Mouse (Mus musculus): ENCODE results near the gene Rps6.
"Not testable (repeated sequence)": the region's sequence is repeated elsewhere in the genome, so short reads cannot be mapped to it uniquely, and the experiment has no call there.

The Rps6 gene

GRCm38 (mm10) chr4:86864087-86864486 lies 6.9 kb upstream of the Rps6 start:
- H3K4me3 ChIP-seq (replicated peaks; ENCODE audit: low read length): no peak overlapping the region
- peaks cover 3% of the 10 kb centered on the region; the same call in 1 of the 2 replicates for H3K36me3 ChIP-seq (ENCODE audit: insufficient read depth, low read length)
- peaks cover 13% of the 10 kb centered on the region for H3K27me3 ChIP-seq (ENCODE audit: insufficient read depth, low read length)
- H3K4me1 ChIP-seq (replicated peaks; ENCODE audit: low read depth, low read length): peaks cover 9% of the 10 kb centered on the region
- H3K9me3 ChIP-seq (ENCODE audit: low read length): no peaks in the 10 kb centered on the region
- TF ChIP-seq CTCF (conservative IDR thresholded peaks at IDR 0.05; ENCODE audit: low read length) (no peak), POU5F1 (IDR thresholded peaks at IDR 0.05; ENCODE audit: borderline replicate concordance, low read length) (no peak), NANOG (IDR thresholded peaks at IDR 0.05; ENCODE audit: borderline replicate concordance, low read length) (no peak)

GRCm38 (mm10) chr4:86858070-86858440 lies 843 bp upstream of the Rps6 start:
- H3K27me3 ChIP-seq (ENCODE audit: insufficient read depth, low read length): no peaks in the 10 kb centered on the region
- peaks cover 38% of the 10 kb centered on the region for H3K36me3 ChIP-seq (ENCODE audit: insufficient read depth, low read length)
- H3K9me3 ChIP-seq (ENCODE audit: low read length): no peaks in the 10 kb centered on the region
- H3K4me3 ChIP-seq (replicated peaks; ENCODE audit: low read length): peak overlapping the region; percentile 93
- TF ChIP-seq POU5F1 (IDR thresholded peaks at IDR 0.05; ENCODE audit: borderline replicate concordance, low read length) (no peak), CTCF (conservative IDR thresholded peaks at IDR 0.05; ENCODE audit: low read length) (no peak), NANOG (IDR thresholded peaks at IDR 0.05; ENCODE audit: borderline replicate concordance, low read length) (no peak)
- peaks cover 28% of the 10 kb centered on the region for H3K4me1 ChIP-seq (replicated peaks; ENCODE audit: low read depth, low read length)

GRCm38 (mm10) chr4:86856304-86857112 lies 704 bp downstream of the Rps6 start:
- H3K4me3 ChIP-seq (replicated peaks; ENCODE audit: low read length): peak overlapping the region; percentile 93

GRCm38 (mm10) chr4:86852813-86853590 lies 4.2 kb downstream of the Rps6 start:
- Histone ChIP-seq H3K4me1 (replicated peaks; ENCODE audit: low read depth, low read length) (peaks cover 16% of the 10 kb centered on the region), H3K9me3 (ENCODE audit: low read length) (no peaks in the 10 kb centered on the region), H3K36me3 (ENCODE audit: insufficient read depth, low read length) (peaks cover 42% of the 10 kb centered on the region), H3K4me3 (replicated peaks; ENCODE audit: low read length) (no peak overlapping the region), H3K27me3 (ENCODE audit: insufficient read depth, low read length) (no peaks in the 10 kb centered on the region)
- no peak for TF ChIP-seq NANOG (IDR thresholded peaks at IDR 0.05; ENCODE audit: borderline replicate concordance, low read length)
- no peak for TF ChIP-seq POU5F1 (IDR thresholded peaks at IDR 0.05; ENCODE audit: borderline replicate concordance, low read length)
- no peak for TF ChIP-seq CTCF (conservative IDR thresholded peaks at IDR 0.05; ENCODE audit: low read length)

More at GRCm38 (mm10) chr4:86856304-86857112, 704 bp downstream of the Rps6 start:
- no peak for TF ChIP-seq NANOG (IDR thresholded peaks at IDR 0.05; ENCODE audit: borderline replicate concordance, low read length)
- TF ChIP-seq CTCF (conservative IDR thresholded peaks at IDR 0.05; ENCODE audit: low read length): no peak
- no peak for TF ChIP-seq POU5F1 (IDR thresholded peaks at IDR 0.05; ENCODE audit: borderline replicate concordance, low read length)
- peaks cover 44% of the 10 kb centered on the region for H3K36me3 ChIP-seq (ENCODE audit: insufficient read depth, low read length)
- peaks cover 21% of the 10 kb centered on the region for H3K4me1 ChIP-seq (replicated peaks; ENCODE audit: low read depth, low read length)
- no peaks in the 10 kb centered on the region for H3K27me3 ChIP-seq (ENCODE audit: insufficient read depth, low read length)
- H3K9me3 ChIP-seq (ENCODE audit: low read length): no peaks in the 10 kb centered on the region

- TF ChIP-seq POU5F1 (IDR thresholded peaks at IDR 0.05; ENCODE audit: borderline replicate concordance, low read length): no peak
- TF ChIP-seq NANOG (IDR thresholded peaks at IDR 0.05; ENCODE audit: borderline replicate concordance, low read length): no peak
- TF ChIP-seq CTCF (conservative IDR thresholded peaks at IDR 0.05; ENCODE audit: low read length): no peak
- Histone ChIP-seq H3K4me1 (replicated peaks; ENCODE audit: low read depth, low read length) (peaks cover 16% of the 10 kb centered on the region), H3K36me3 (ENCODE audit: insufficient read depth, low read length) (peaks cover 49% of the 10 kb centered on the region), H3K27me3 (ENCODE audit: insufficient read depth, low read length) (no peaks in the 10 kb centered on the region), H3K4me3 (replicated peaks; ENCODE audit: low read length) (no peak overlapping the region), H3K9me3 (ENCODE audit: low read length) (no peaks in the 10 kb centered on the region)
Observed at GRCm38 (mm10) chr4:86852018-86852417, 5.2 kb downstream of the Rps6 start.

GRCm38 (mm10) chr4:86851331-86851730 lies 5.9 kb downstream of the Rps6 start:
- TF ChIP-seq CTCF (conservative IDR thresholded peaks at IDR 0.05; ENCODE audit: low read length): no peak
- TF ChIP-seq POU5F1 (IDR thresholded peaks at IDR 0.05; ENCODE audit: borderline replicate concordance, low read length): no peak
- Histone ChIP-seq H3K4me3 (replicated peaks; ENCODE audit: low read length) (no peak overlapping the region), H3K27me3 (ENCODE audit: insufficient read depth, low read length) (no peaks in the 10 kb centered on the region), H3K4me1 (replicated peaks; ENCODE audit: low read depth, low read length) (peaks cover 16% of the 10 kb centered on the region), H3K9me3 (ENCODE audit: low read length) (no peaks in the 10 kb centered on the region), H3K36me3 (ENCODE audit: insufficient read depth, low read length) (peaks cover 48% of the 10 kb centered on the region)

GRCm38 (mm10) chr4:86847246-86847645 lies 10.0 kb downstream of the Rps6 start:
- TF ChIP-seq POU5F1 (IDR thresholded peaks at IDR 0.05; ENCODE audit: borderline replicate concordance, low read length) (no peak), NANOG (IDR thresholded peaks at IDR 0.05; ENCODE audit: borderline replicate concordance, low read length) (no peak), CTCF (conservative IDR thresholded peaks at IDR 0.05; ENCODE audit: low read length) (no peak)
- no peaks in the 10 kb centered on the region for H3K9me3 ChIP-seq (ENCODE audit: low read length)
- no peaks in the 10 kb centered on the region for H3K27me3 ChIP-seq (ENCODE audit: insufficient read depth, low read length)
- H3K36me3 ChIP-seq (ENCODE audit: insufficient read depth, low read length): peaks cover 25% of the 10 kb centered on the region
- H3K4me1 ChIP-seq (replicated peaks; ENCODE audit: low read depth, low read length): peaks cover 6% of the 10 kb centered on the region
- no peak overlapping the region for H3K4me3 ChIP-seq (replicated peaks; ENCODE audit: low read length)

GRCm38 (mm10) chr4:86845384-86845783 lies 11.8 kb downstream of the Rps6 start:
- Histone ChIP-seq H3K4me3 (replicated peaks; ENCODE audit: low read length) (no peak overlapping the region), H3K27me3 (ENCODE audit: insufficient read depth, low read length) (no peaks in the 10 kb centered on the region), H3K36me3 (ENCODE audit: insufficient read depth, low read length) (peaks cover 28% of the 10 kb centered on the region), H3K4me1 (replicated peaks; ENCODE audit: low read depth, low read length) (no peaks in the 10 kb centered on the region), H3K9me3 (ENCODE audit: low read length) (no peaks in the 10 kb centered on the region)
- TF ChIP-seq NANOG (IDR thresholded peaks at IDR 0.05; ENCODE audit: borderline replicate concordance, low read length): no peak
- no peak for TF ChIP-seq POU5F1 (IDR thresholded peaks at IDR 0.05; ENCODE audit: borderline replicate concordance, low read length)
- no peak for TF ChIP-seq CTCF (conservative IDR thresholded peaks at IDR 0.05; ENCODE audit: low read length)

GRCm38 (mm10) chr4:86841141-86841540 lies 16.1 kb downstream of the Rps6 start:
- H3K4me3 ChIP-seq (replicated peaks; ENCODE audit: low read length); H3K9me3 ChIP-seq (ENCODE audit: low read length); H3K27me3 ChIP-seq (ENCODE audit: insufficient read depth, low read length); H3K4me1 ChIP-seq (replicated peaks; ENCODE audit: low read depth, low read length): not testable (repeated sequence)
- H3K36me3 ChIP-seq (ENCODE audit: insufficient read depth, low read length): peaks cover 41% of the 10 kb centered on the region

Data from E14TG2a.4 (cell line).